Mouse (Mus musculus) forebrain, postnatal 0 days (tissue): ENCODE results near the gene Eya2. TPM values are rescaled to one million over a fixed set of nuclear protein-coding genes. Genes with fewer than 3 reads are reported as not detected.

ENCODE experiments used
- ATAC-seq: fragments of 200-750 bp; cut with Nextera tagmentation; 2 replicates; pipeline ENCODE4 v1.8.0; 2017; ENCODE audit warnings: mild to moderate bottlenecking, moderate library complexity
- DNase-seq: peaks from one replicate; pipeline ENCODE4 v3.0.0-alpha.2; 2015
- H3K27ac ChIP-seq: fragments of 300-500 bp; sonication (generic); 2 replicates; pipeline ENCODE4 v1.5.1; 2014; ENCODE audit warnings: low read depth, mild to moderate bottlenecking, antibody characterized with exemption, low read length, moderate library complexity, mixed read lengths
- H3K27me3 ChIP-seq: fragments of 300-500 bp; sonication (generic); 2 replicates; pipeline ENCODE4 v1.6.1; 2014; ENCODE audit warnings: mild to moderate bottlenecking, low read length, mixed read lengths; ENCODE audit not compliant: insufficient read depth
- H3K36me3 ChIP-seq: fragments of 300-500 bp; sonication (generic); 2 replicates; pipeline ENCODE4 v1.6.1; 2014; ENCODE audit warnings: mild to moderate bottlenecking, moderate library complexity; ENCODE audit not compliant: insufficient read depth
- H3K4me1 ChIP-seq: fragments of 300-500 bp; sonication (generic); 2 replicates; pipeline ENCODE4 v1.6.1; 2014; ENCODE audit warnings: antibody characterized with exemption; ENCODE audit not compliant: insufficient read depth
- H3K4me2 ChIP-seq: fragments of 300-500 bp; sonication (generic); 2 replicates; pipeline ENCODE4 v1.6.1; 2014; ENCODE audit warnings: low read depth, mild to moderate bottlenecking, moderate library complexity
- H3K4me3 ChIP-seq: fragments of 300-500 bp; sonication (generic); 2 replicates; pipeline ENCODE4 v1.5.1; 2014; ENCODE audit warnings: low read depth, low read length, mixed read lengths
- H3K9ac ChIP-seq: fragments of 300-500 bp; sonication (generic); 2 replicates; pipeline ENCODE4 v1.6.1; 2014; ENCODE audit warnings: mild to moderate bottlenecking
- H3K9me3 ChIP-seq: fragments of 300-500 bp; sonication (generic); 2 replicates; pipeline ENCODE4 v1.6.1; 2016; ENCODE audit warnings: low read length
- CTCF ChIP-seq: sonication (generic); IDR thresholded peaks from 2 replicates; pipeline ENCODE4 v1.5.1; 2016; ENCODE audit warnings: antibody characterized with exemption, control low read depth, low read depth
- WGBS: fragments of 180-500 bp; shearing (Covaris S2); extraction: QIAGEN DNeasy Blood & Tissue Kit; methylation state at CpG from one replicate; pipeline ENCODE4 v1.1.7; 2014; 5-methylcytosine and 5-hydroxymethylcytosine counted together
- polyA plus RNA-seq: library from polyadenylated mRNA; unstranded; fragments of >200 nt; fragmentation: Nextera tagmentation; extraction: Ambion mirVana; gene quantifications from 2 replicates; pipeline ENCODE4 v1.2.1, GENCODE M21; 2015
- total RNA-seq: library from RNA; depleted of rRNA; stranded (reverse); fragments of >200 nt; gene quantifications from 2 replicates; pipeline ENCODE4 v1.2.3, GENCODE M21; 2014

Eya2 gene
- total and polyA plus RNA-seq, 2 experiments from 2014 or later: 7.4 to 11.3 TPM

GRCm38 (mm10) chr2:165627974-165628373 is 33.1 kb downstream of the Eya2 start:
- Histone ChIP-seq H3K27me3 (no peaks in the 10 kb centered on the region), H3K9me3 (no peaks in the 10 kb centered on the region), H3K4me3 (no peak overlapping the region), H3K27ac (no peak overlapping the region), H3K4me2 (no peak overlapping the region), H3K9ac (no peak overlapping the region), H3K36me3 (no peaks in the 10 kb centered on the region), H3K4me1 (no peaks in the 10 kb centered on the region)
- no peak for DNase-seq
- ATAC-seq: no peak
- TF ChIP-seq CTCF: no peak; the same call in 1 of the 2 replicates
- WGBS: 61% methylated on average over 6 of the region's 6 CpGs

GRCm38 (mm10) chr2:165629900-165630299 is 35.1 kb downstream of the Eya2 start:
- Histone ChIP-seq H3K27me3 (no peaks in the 10 kb centered on the region), H3K4me2 (no peak overlapping the region), H3K4me3 (no peak overlapping the region), H3K36me3 (no peaks in the 10 kb centered on the region), H3K9ac (no peak overlapping the region), H3K4me1 (no peaks in the 10 kb centered on the region), H3K9me3 (no peaks in the 10 kb centered on the region), H3K27ac (no peak overlapping the region)
- WGBS: 51% methylated on average over 8 of the region's 8 CpGs
- DNase-seq: no peak
- TF ChIP-seq CTCF: no peak
- no peak for ATAC-seq

- no peak overlapping the region for H3K4me2 ChIP-seq
- H3K4me1 ChIP-seq: no peaks in the 10 kb centered on the region
- no peak overlapping the region for H3K4me3 ChIP-seq
- H3K27ac ChIP-seq: no peak overlapping the region
- H3K36me3 ChIP-seq: no peaks in the 10 kb centered on the region
- TF ChIP-seq CTCF: no peak
- ATAC-seq (no peak), DNase-seq (no peak)
- H3K9ac ChIP-seq: no peak overlapping the region
- no peaks in the 10 kb centered on the region for H3K9me3 ChIP-seq
- WGBS: 70% methylated on average over 11 of the region's 11 CpGs
- H3K27me3 ChIP-seq: no peaks in the 10 kb centered on the region
Measured at GRCm38 (mm10) chr2:165633011-165633785, 38.4 kb downstream of the Eya2 start.

GRCm38 (mm10) chr2:165634481-165634880 is 39.6 kb downstream of the Eya2 start:
- Histone ChIP-seq H3K9ac (no peak overlapping the region), H3K4me1 (no peaks in the 10 kb centered on the region), H3K9me3 (no peaks in the 10 kb centered on the region), H3K27me3 (no peaks in the 10 kb centered on the region), H3K36me3 (no peaks in the 10 kb centered on the region), H3K4me2 (no peak overlapping the region), H3K4me3 (no peak overlapping the region), H3K27ac (no peak overlapping the region)
- DNase-seq (no peak), ATAC-seq (no peak)
- 67% methylated on average over 7 of the region's 7 CpGs for WGBS
- no peak for TF ChIP-seq CTCF

GRCm38 (mm10) chr2:165639075-165639755 is 44.4 kb downstream of the Eya2 start:
- DNase-seq: no peak
- no peak overlapping the region for H3K4me2 ChIP-seq
- no peak for TF ChIP-seq CTCF
- 83% methylated on average over 11 of the region's 11 CpGs for WGBS
- ATAC-seq: no peak
- H3K9me3 ChIP-seq: no peaks in the 10 kb centered on the region
- H3K27ac ChIP-seq: no peak overlapping the region
- H3K36me3 ChIP-seq: no peaks in the 10 kb centered on the region
- H3K9ac ChIP-seq: no peak overlapping the region
- H3K4me3 ChIP-seq: no peak overlapping the region
- no peaks in the 10 kb centered on the region for H3K4me1 ChIP-seq
- H3K27me3 ChIP-seq: no peaks in the 10 kb centered on the region

GRCm38 (mm10) chr2:165641909-165642505 is 47.2 kb downstream of the Eya2 start:
- Histone ChIP-seq H3K27ac (no peak overlapping the region), H3K36me3 (no peaks in the 10 kb centered on the region), H3K27me3 (no peaks in the 10 kb centered on the region), H3K4me3 (no peak overlapping the region), H3K9ac (no peak overlapping the region), H3K9me3 (no peaks in the 10 kb centered on the region), H3K4me2 (no peak overlapping the region), H3K4me1 (no peaks in the 10 kb centered on the region)
- no peak for ATAC-seq
- DNase-seq: no peak
- 59% methylated on average over 14 of the region's 14 CpGs for WGBS
- TF ChIP-seq CTCF: no peak

GRCm38 (mm10) chr2:165643596-165643995 is 48.8 kb downstream of the Eya2 start:
- no peak for TF ChIP-seq CTCF
- no peak overlapping the region for H3K9ac ChIP-seq
- no peak overlapping the region for H3K4me3 ChIP-seq
- no peak overlapping the region for H3K4me2 ChIP-seq
- ATAC-seq (no peak), DNase-seq (no peak)
- no peak overlapping the region for H3K27ac ChIP-seq
- no peaks in the 10 kb centered on the region for H3K36me3 ChIP-seq
- WGBS: 61% methylated on average over 3 of the region's 3 CpGs
- H3K4me1 ChIP-seq: no peaks in the 10 kb centered on the region
- H3K9me3 ChIP-seq: no peaks in the 10 kb centered on the region
- H3K27me3 ChIP-seq: no peaks in the 10 kb centered on the region
